Mouse (Mus musculus) bone marrow, adult 2 months (tissue): ENCODE data around the gene Man1c1.

Experiments used
- CTCF ChIP-seq: fragments of 200-500 bp; IDR thresholded peaks from 2 replicates; pipeline ENCODE4 v1.5.1; 2011; ENCODE audit warnings: low read length, control low read depth; ENCODE audit not compliant: control insufficient read depth, insufficient read depth
- POLR2A ChIP-seq: fragments of 200-500 bp; IDR thresholded peaks from 2 replicates; pipeline ENCODE4 v1.6.1; 2011; ENCODE audit warnings: low read depth, mild to moderate bottlenecking, control low read depth, low read length, borderline replicate concordance; ENCODE audit not compliant: control insufficient read depth

GRCm38 (mm10) chr4:134535787-134536151, 168.3 kb downstream of the Man1c1 start:
- no peak for TF ChIP-seq CTCF
- TF ChIP-seq POLR2A, result no peak
